Mouse (Mus musculus): ENCODE data around the gene Brip1. TPM values are rescaled to one million over a fixed set of nuclear protein-coding genes. Genes with fewer than 3 reads are reported as not detected.

Gene Brip1
- polyA plus RNA-seq, 1 experiment from 2014 or later: 3.4 TPM

GRCm38 (mm10) chr11:86013087-86013486 lies 187.9 kb downstream of the Brip1 start:
- Histone ChIP-seq H3K4me1 (replicated peaks) (no peaks in the 10 kb centered on the region), H3K4me3 (replicated peaks) (no peak overlapping the region), H3K27ac (no peak overlapping the region), H3K4me2 (replicated peaks) (no peak overlapping the region), H3K27me3 (no peaks in the 10 kb centered on the region), H3K36me3 (no peaks in the 10 kb centered on the region), H3K9me3 (no peaks in the 10 kb centered on the region), H3K9ac (replicated peaks) (no peak overlapping the region)
- no peak for ATAC-seq
- WGBS: 71% methylated on average over 2 of the region's 2 CpGs

GRCm38 (mm10) chr11:86010458-86010857 lies 190.5 kb downstream of the Brip1 start:
- no peak overlapping the region for H3K27ac ChIP-seq
- no peaks in the 10 kb centered on the region for H3K9me3 ChIP-seq
- no peaks in the 10 kb centered on the region for H3K27me3 ChIP-seq
- H3K4me2 ChIP-seq (replicated peaks): no peak overlapping the region
- WGBS: 93% methylated on average over 4 of the region's 4 CpGs
- H3K4me3 ChIP-seq (replicated peaks): no peak overlapping the region
- no peaks in the 10 kb centered on the region for H3K4me1 ChIP-seq (replicated peaks)
- no peak overlapping the region for H3K9ac ChIP-seq (replicated peaks)
- ATAC-seq: no peak
- no peaks in the 10 kb centered on the region for H3K36me3 ChIP-seq

GRCm38 (mm10) chr11:86008211-86008905 lies 192.6 kb downstream of the Brip1 start:
- Histone ChIP-seq H3K4me2 (replicated peaks) (no peak overlapping the region), H3K4me1 (replicated peaks) (no peaks in the 10 kb centered on the region), H3K4me3 (replicated peaks) (no peak overlapping the region), H3K27ac (no peak overlapping the region), H3K9me3 (no peaks in the 10 kb centered on the region), H3K9ac (replicated peaks) (no peak overlapping the region), H3K27me3 (no peaks in the 10 kb centered on the region), H3K36me3 (no peaks in the 10 kb centered on the region)
- no peak for ATAC-seq
- WGBS: 77% methylated on average over 10 of the region's 10 CpGs

Other genes with a start within 250 kb of the Brip1 start
- gene Ints2, start 56.4 kb upstream of the Brip1 start, polyA plus RNA-seq (2015; fragmentation: Nextera tagmentation; extraction: Ambion mirVana): 37.1 and 37.3 TPM in 2 replicates
- gene Med13, start 156.4 kb upstream of the Brip1 start, polyA plus RNA-seq (2015; fragmentation: Nextera tagmentation; extraction: Ambion mirVana): 10.0 and 11.3 TPM in 2 replicates

All from midbrain, embryonic 13.5 days (tissue).